Mouse (Mus musculus) cerebellum, postnatal 10 days (tissue): ENCODE measurements around the gene Gnas.

Source experiments
- DNase-seq, 2 experiments: peaks; one replicate each; pipeline ENCODE4 v3.0.0; 2021; ENCODE audit warnings: mixed read lengths in 2 of 2

Gnas gene

GRCm38 (mm10) chr2:174381021-174381420 is 96.9 kb downstream of the Gnas start:
- no peak for DNase-seq

GRCm38 (mm10) chr2:174391936-174392335 is 107.8 kb downstream of the Gnas start:
- DNase-seq: no peak

GRCm38 (mm10) chr2:174392554-174392953 is 108.4 kb downstream of the Gnas start:
- no peak for DNase-seq

- DNase-seq: no peak
These were observed 109.3 kb downstream of the Gnas start for GRCm38 (mm10) chr2:174393383-174393782.
